Mouse (Mus musculus) heart, postnatal 36 days (tissue): Measurements from ENCODE around the gene Tmem251. TPM values are rescaled to one million over a fixed set of nuclear protein-coding genes. Genes with fewer than 3 reads are reported as not detected.
A peak's percentile ranks its signal among the peaks of the same experiment; 100 is the strongest.

Experiments
- DNase-seq, 2 experiments: peaks; one replicate each; pipeline ENCODE4 v3.0.0; 2021 to 2022
- intact Hi-C: fragments of 180-260 bp; cut with DNase I; formaldehyde crosslinking; loops from one replicate; pipeline ENCODE4 v1.15.1; 2025
- total RNA-seq, 2 experiments: library from RNA; stranded (reverse); gene quantifications; 2 replicates each; pipeline ENCODE4 v1.2.3; 2021

The Tmem251 gene
- 1 to 10 TPM; 3.7 to 3.9 TPM for total RNA-seq

- intact Hi-C loops: loop anchor here (1.0 to 2.0 kb wide), 2 partner anchors 13 to 321 kb away; partner anchors contain the start of genes Gm28051, Gon7 and Ubr7
- peak; percentile 90 for DNase-seq
Observed at GRCm38 (mm10) chr12:102743589-102744574, at the start of gene Tmem251, which contains the start of gene Moap1. Tmem251 (plus strand) TSS chr12:102743762. Moap1 (minus strand) TSS chr12:102743661.

- intact Hi-C loops: no loop called here
- DNase-seq: no peak
Observed at GRCm38 (mm10) chr12:102695369-102696239, 48.0 kb upstream of the Tmem251 start.

GRCm38 (mm10) chr12:102696635-102697354 lies 46.8 kb upstream of the Tmem251 start:
- no peak for DNase-seq
- intact Hi-C loops: no loop called here

GRCm38 (mm10) chr12:102697381-102697780 lies 46.2 kb upstream of the Tmem251 start:
- intact Hi-C loops: no loop called here

GRCm38 (mm10) chr12:102698089-102698684 lies 45.4 kb upstream of the Tmem251 start:
- intact Hi-C loops: no loop called here
- DNase-seq: no peak

More at GRCm38 (mm10) chr12:102697381-102697780, 46.2 kb upstream of the Tmem251 start:
- no peak for DNase-seq

- DNase-seq: no peak
- intact Hi-C loops: no loop called here
Observed at GRCm38 (mm10) chr12:102699156-102699555, 44.4 kb upstream of the Tmem251 start.

GRCm38 (mm10) chr12:102700453-102700852 lies 43.1 kb upstream of the Tmem251 start:
- no peak for DNase-seq
- intact Hi-C loops: no loop called here

- intact Hi-C loops: no loop called here
- DNase-seq: no peak
Observed at GRCm38 (mm10) chr12:102701691-102702207, 41.8 kb upstream of the Tmem251 start.

GRCm38 (mm10) chr12:102702356-102703110 lies 41.0 kb upstream of the Tmem251 start:
- intact Hi-C loops: no loop called here
- peak; percentile 77 to 84 for DNase-seq

GRCm38 (mm10) chr12:102703111-102703412 lies 40.5 kb upstream of the Tmem251 start:
- DNase-seq: no peak

GRCm38 (mm10) chr12:102703441-102703840 lies 40.1 kb upstream of the Tmem251 start:
- no peak for DNase-seq
- intact Hi-C loops: no loop called here

More at GRCm38 (mm10) chr12:102703111-102703412, 40.5 kb upstream of the Tmem251 start:
- intact Hi-C loops: no loop called here

GRCm38 (mm10) chr12:102703921-102704408 lies 39.6 kb upstream of the Tmem251 start:
- no peak for DNase-seq
- intact Hi-C loops: no loop called here

GRCm38 (mm10) chr12:102704457-102705198 lies 38.9 kb upstream of the Tmem251 start, which contains the start of gene Itpk1:
Itpk1 (minus strand) TSS chr12:102704930.
- intact Hi-C loops: loop anchor here (5.0 kb wide), 1 partner anchor 182 kb away; no protein-coding TSS in a partner anchor
- peak; percentile 59 to 69 for DNase-seq

- intact Hi-C loops: loop anchor here (5.0 kb wide), 1 partner anchor 183 kb away; no protein-coding TSS in a partner anchor
- DNase-seq: peak; percentile 89 to 90
Observed at GRCm38 (mm10) chr12:102705216-102705871, 38.2 kb upstream of the Tmem251 start.

- DNase-seq: no peak
- intact Hi-C loops: loop anchor here (5.0 kb wide), 1 partner anchor 184 kb away; no protein-coding TSS in a partner anchor
Observed at GRCm38 (mm10) chr12:102705906-102706640, 37.5 kb upstream of the Tmem251 start.

- intact Hi-C loops: loop anchor here (5.0 kb wide), 1 partner anchor 185 kb away; no protein-coding TSS in a partner anchor
Observed at GRCm38 (mm10) chr12:102706833-102707463, 36.6 kb upstream of the Tmem251 start.

More at GRCm38 (mm10) chr12:102706833-102707463, 36.6 kb upstream of the Tmem251 start:
- no peak for DNase-seq
